Mouse (Mus musculus) bone marrow macrophage, adult 2 months (primary cell): ENCODE data around the gene Palld.

Experiments used
- CTCF ChIP-seq: IDR thresholded peaks from 2 replicates; pipeline ENCODE4 v1.5.1; 2012; ENCODE audit warnings: low read depth, mild to moderate bottlenecking, low read length, moderate library complexity
- POLR2A ChIP-seq: IDR thresholded peaks from 2 replicates; pipeline ENCODE4 v1.6.1; 2012; ENCODE audit warnings: mild to moderate bottlenecking, low read depth, low read length, borderline replicate concordance

DNA sequence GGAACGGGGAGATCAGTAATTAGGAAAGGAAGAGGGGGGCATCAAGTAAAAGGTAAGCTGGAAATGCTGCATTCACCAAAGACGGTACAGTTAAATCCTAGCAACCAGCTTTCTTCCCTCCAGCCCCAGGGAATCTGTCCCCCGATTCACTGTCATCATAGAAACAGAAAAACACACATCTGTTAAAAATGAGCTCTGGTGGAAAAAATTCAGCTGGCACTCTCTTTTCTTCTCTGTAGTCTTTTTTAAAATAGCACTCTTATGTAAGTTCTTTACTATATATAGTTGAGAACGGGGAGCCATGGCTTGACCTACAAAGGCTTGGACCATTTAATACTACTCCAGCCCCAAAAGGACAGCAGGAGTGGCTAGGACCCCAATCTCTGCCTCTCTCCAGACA is 332.8 kb downstream of the Palld start:
- no peak for TF ChIP-seq POLR2A
- TF ChIP-seq CTCF, result no peak
